Mouse (Mus musculus) brain, adult 2 months (tissue): Measurements from ENCODE around the gene Apeh.
"Not testable (repeated sequence)": the region's sequence is repeated elsewhere in the genome, so short reads cannot be mapped to it uniquely, and the experiment has no call there.

ENCODE experiments used
- DNase-seq: peaks from one replicate; pipeline ENCODE4 v3.0.0; 2011; ENCODE audit warnings: low read depth, low spot score

Gene Apeh

DNA sequence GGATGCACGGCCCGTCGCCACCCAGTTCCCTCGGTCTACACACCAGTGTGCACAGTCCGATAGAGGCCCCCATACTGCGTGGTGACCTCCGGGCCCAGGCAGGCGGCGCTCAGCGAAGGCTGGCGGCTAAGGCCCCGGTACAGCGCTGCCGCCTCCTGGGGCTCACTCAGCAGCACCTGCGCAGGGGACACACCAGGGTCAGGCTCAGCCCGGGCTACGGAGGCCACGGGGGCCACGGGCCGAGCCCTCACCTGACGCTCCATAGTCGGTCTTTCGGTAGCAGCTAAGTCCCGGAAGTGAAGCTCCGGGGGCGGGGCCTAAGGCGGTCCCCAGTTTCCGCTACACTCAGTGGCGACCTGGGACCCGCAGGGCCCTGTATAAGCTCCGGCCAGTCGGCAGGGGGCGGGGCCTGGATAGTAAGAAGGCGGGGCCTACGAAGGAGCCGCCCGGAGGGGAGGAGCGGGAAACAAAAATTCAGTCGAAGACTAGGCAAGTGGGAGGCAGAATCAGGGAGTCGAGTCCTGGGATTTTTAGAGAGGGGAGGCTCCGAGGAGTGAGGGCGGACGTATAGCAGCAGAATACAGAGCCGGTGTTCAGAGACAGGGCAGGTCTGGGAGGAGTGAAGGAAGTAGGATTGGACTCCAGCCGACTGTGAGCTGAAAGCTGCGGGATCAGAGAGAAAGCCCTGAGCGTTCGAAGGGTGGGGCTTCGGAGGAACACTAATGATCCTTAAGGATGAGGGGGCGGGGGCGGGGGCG lies at the start of gene Apeh:
TSS of gene Apeh (minus strand) at position 423 of the 758 bp plus-strand sequence.
- DNase-seq, result peak; percentile 93

DNA sequence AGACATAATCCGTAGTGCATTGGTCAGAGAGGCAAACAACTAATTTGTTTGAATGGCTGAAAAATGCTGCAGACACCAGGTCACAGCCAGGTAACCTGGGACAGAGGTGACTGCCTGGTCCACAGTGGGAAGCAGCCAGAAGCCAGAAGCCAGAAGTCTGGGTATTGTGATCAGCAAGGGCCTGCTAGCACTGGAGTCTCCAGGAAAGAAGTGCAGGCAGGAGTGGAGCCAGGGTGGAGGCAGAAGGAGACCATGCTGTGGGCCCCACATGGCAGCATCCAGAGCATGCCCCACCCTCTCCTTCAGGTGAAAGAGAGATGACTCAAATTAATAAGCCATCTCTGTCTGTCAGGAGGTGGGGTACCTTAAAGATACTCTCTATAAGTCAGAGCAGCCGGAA lies 49.1 kb upstream of the Apeh start:
- no peak for DNase-seq

DNA sequence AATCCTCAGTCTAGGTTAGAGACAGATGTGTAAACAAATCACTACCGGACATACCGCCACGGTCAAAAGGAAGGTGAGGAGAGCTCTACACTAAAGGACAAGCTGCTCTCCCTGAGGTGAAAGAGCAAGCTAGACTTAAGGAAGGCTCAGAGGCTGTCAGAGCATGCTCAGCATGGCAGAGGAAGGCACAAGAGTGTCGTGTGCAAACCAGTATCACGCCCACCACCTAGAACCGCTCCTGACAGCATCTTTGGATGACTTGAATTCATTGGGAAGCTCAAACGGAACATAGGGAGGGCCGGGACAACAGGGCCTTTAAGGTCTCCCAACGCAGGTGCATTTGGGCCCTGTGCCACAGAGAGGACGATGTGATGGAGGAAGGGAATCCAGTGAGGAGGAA lies 47.0 kb upstream of the Apeh start:
- peak; percentile 79 for DNase-seq

DNA sequence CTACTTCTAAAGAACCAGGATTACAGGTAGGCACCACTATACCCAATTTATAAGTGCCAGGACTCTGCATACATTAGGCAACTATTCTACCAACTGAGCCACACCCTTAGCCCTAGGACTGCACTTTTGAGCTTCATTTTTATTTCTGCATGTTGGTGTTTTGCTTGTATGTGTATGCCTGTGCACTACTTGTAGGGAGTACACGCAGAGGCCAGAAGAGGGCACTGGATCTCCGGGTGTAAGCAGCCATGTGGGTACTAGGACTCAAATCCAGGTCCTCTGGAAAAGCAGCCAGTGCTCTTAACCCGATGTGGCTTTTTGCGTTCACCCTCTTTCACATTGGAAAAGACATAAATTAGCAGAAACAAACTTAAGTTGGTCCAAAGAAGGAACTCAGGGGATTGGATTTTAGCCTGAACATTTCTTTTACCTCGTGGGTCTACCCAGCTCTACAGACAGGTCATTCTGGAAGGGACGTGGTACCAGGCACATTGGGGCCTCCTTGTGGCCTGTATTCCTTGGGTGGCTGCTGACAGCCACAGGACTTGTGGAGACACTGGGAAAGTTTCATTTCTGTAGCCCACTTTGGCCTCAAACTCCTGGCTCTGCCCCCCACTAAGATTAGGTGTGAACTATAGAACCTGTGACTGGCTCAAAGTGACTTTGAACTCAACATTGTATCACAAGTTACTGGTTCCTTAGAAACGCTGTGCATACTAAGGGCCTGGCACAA lies 45.7 kb upstream of the Apeh start:
- DNase-seq, result peak; percentile 88

DNA sequence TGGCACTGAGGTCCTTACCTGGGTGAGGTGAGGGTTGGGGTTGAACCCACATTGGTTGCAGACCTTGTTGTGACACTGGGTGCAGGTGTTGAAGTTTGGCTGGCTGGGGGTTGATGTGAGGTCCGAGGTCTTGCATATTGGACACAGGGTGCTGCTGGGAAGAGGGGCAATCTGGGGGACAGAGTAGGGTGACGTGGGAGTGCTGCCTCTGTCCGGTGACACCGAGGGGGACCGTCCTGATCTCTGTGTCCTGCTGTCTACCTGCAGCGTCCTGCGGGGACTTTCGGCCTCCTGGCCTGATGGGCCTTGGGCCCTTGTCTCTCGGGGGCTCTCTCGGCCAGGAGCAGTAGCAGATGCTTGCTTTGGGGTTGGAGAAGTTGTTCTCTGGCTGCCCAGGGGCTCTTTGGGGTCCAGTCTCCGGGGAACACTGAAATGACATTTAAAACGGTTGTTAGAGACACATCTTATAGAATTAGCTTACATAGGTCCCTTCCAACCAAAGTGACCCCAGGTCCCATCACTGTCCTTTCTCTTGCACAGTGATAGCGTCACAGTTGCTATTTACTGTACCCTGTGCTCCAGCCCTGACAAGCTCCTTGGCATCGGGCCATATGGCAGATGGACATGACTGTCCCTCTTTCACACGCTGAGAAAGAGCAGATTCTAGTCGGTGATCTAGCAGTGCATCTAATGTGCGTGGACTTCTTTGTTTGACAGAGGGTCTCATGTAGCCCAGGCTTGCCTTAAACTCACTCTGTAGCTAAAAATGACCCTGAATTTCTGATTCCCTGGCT lies 45.0 kb upstream of the Apeh start:
- peak; percentile 96 for DNase-seq

DNA sequence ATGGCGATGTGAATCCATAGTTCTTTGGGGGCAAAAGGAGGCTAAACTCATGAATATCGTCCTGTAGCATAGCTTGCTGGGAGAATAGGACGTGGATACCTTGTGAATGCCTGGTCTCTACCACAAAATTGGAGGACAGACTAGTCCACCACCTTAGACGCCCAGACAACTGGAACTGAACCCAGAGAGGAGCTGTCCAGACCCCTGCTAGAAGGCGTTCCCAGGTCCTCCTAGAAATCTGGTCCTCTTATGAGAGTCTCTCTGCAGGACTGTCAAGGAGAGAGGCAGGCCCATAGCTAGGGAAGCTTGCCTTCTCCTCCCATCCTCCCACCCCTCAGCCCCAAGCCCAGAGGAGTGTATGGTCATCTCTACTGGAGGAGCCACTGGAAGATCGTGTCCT lies 43.7 kb upstream of the Apeh start:
- no peak for DNase-seq

DNA sequence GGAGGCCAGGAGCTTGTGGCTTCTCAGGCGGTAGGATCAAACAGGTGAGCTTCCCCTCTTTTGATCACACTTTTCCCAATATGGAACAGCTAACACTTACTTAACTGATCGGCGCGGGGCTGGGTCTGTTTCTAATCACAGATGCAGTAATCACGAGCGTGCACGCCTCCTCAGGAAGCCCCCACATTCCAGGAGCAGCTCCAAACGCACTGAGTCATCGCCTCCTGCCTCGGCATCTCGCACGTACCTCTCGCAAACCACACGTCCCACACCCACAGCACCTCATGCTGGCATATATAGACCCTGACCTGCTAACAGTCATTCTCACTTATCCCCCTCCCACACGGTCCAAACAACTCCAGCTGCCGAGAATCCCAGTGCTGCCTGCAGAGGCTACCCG lies 43.1 kb upstream of the Apeh start:
- peak; percentile 97 for DNase-seq

DNA sequence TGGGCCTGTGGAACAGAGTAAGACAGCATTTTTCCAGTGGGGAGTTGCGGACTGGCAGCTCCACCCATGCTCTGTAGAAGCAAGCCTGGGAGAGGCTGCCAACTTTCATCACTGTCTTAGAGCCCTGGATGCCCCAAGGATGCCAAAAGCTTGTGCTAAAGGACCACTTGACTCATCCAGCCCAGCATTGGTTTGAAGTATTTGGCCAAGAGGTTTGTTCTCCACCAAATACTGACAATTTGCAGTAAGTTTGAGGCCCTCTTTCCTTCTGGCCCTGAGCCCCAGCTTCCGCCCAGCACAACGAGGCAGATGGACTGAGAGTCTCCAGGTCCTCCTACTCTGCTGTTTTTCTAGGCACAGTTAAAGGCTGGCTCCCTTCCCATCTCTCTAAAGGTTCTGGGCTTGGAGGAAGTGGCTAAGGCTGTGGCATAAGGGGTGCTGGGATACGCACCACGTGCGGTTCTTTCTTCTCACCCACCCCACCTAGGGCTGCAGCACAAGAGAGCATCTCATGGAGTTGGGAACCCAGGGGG lies 42.6 kb upstream of the Apeh start:
- DNase-seq, result peak; percentile 97

DNA sequence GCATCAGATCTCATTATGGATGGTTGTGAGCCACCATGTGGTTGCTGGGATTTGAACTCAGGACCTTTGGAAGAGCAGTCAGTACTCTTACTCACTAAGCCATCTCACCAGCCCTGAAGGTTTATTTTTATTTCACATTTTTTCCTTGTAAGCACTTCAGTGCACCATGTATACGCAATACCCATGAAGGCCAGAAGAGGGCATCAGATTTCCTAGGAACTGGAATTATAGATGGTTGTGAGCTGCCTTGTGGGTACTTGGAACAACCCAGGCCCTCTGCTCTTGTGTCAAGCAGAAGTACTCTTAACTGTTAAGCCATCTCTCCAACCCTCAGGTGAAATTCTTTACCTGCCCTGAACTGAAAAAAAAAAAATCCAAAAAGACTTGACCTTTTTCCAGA lies 41.8 kb upstream of the Apeh start:
- peak; percentile 82 for DNase-seq

DNA sequence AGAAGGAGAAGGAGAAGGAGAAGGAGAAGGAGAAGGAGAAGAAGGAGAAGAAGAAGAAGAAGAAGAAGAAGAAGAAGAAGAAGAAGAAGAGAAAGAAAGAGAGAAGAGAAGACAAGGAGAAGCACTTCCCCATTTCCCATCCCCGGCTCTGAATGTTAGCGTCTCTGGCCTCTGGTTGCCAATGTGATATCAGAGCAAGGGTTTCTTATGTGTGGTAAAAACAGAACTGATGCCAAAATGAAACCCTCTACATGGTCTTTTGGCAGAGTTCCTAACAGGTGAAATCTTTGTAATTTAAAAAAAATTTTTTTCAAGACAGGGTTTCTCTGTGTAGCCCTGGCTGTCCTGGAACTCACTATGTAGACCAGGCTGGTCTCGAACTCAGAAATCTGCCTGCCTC lies 41.3 kb upstream of the Apeh start:
- DNase-seq, result not testable (repeated sequence)

DNA sequence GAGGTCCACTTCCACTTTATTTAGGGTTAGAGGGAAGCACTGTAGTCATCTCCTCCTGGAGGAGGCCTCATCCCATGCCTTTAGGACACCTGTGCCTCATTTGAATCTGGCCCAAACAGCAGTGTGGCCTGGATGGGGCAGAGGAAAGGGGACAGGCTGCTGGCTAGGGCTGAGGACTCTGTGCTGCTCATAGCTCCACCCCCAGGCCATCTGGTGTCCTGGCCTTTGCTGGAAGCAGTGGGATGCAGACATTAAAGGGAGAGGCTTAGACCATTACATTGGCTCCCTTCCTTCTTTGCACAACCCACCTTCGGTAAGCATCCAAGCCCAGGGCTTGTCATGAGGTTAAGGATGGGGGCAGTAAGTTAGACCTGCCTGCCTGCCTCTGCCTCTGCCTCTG lies 39.1 kb upstream of the Apeh start:
- peak; percentile 94 for DNase-seq

DNA sequence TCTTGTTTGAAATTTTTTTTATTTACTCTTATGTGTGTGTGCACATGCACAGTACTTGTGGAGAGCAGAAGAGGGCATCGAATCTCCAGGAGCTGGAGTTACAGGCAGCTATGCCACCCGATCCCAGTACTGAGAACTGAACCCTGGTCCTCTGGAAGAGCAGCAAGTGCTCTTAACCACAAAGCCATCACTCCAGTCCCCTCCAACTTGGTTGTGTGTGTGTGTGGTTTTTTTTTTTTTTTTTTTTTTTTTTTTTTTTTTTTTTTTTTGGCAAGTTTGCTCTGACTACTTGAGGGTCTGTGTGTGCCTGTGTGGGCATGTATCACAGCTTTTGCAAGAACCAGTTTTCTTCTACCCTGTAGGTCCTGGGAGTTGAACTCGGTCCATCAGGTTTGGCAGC lies 38.0 kb upstream of the Apeh start:
- DNase-seq, result no peak

DNA sequence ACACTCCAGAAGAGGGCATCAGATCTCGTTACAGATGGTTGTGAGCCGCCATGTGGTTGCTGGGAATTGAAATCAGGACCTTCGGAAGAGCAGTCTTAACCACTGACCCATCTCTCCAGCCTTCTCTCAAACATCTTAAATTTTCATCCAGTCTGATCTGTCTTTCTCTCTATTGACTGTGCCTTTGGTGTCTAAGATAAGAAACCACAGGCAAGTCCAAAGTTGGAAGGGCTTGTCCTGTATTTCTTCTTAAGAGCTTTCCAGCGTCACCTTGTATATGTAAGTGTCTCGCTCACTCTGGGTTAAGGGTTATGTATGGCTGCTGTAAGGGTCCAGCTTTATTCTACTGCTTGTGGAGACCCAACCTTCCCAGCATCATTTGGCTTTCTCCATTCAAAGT lies 37.1 kb upstream of the Apeh start:
- DNase-seq, result no peak

DNA sequence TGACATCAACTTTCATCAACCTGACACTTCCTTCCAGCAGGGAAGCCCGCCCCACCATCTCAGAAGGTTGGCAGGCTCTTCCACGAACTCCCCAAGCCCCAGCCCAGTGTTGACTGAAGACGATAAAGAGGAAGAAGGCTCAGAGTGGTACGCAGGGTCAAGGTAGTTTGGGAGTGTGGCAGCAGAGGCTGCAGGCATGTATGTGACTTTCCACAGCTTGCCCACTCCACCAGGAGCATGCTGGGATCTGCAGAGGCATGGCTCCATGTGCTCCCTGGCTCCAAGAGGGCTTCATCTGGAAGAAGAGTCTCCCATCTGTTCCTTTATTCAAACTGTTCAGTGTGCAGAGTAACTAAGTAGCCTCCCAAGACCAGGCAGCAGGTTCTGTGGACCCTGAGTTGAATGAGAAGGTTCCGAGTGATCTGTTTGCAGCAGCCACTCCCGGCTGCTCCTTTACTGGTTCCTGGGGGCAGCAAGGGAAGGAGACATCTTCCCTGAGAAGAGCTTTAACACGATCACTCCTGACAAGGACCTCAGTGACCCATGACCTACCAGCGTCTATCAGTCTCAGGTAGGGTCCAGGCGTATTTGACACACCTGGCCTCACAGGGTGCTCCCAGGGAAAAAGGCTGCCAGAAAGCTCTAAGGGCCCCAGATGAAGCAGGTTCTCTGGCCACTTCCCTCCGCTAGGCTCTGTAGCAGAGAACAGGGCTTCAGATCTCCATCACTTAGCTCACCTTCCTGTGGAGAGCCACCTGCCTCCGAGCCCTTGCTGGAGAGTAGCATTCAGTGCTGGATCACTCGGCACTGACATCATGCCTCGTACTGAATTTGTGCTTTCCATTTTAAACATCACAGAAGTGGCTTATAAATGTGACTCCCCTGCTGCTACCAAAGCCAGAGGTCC lies 34.9 kb upstream of the Apeh start:
- DNase-seq, result peak; percentile 86

DNA sequence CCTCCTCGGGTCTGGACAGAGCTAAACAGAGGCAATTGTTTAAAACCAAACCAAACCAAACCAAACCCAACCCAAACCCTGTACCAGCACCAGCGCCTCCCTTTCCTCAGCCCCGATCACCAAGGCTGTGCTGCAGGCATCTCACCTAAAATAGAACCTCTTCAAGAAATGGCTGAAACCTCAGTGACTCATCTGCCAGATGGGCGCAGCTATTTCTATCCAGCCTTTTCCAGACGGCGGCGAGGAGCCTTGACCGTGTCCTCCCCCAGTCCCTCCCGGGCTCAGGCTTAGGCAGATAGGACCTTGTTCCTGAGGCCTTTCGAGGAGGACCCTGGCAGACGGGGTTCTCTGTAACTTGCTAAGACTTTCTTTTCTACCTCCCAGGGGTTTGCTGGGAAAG lies 33.8 kb upstream of the Apeh start:
- peak; percentile 97 for DNase-seq

DNA sequence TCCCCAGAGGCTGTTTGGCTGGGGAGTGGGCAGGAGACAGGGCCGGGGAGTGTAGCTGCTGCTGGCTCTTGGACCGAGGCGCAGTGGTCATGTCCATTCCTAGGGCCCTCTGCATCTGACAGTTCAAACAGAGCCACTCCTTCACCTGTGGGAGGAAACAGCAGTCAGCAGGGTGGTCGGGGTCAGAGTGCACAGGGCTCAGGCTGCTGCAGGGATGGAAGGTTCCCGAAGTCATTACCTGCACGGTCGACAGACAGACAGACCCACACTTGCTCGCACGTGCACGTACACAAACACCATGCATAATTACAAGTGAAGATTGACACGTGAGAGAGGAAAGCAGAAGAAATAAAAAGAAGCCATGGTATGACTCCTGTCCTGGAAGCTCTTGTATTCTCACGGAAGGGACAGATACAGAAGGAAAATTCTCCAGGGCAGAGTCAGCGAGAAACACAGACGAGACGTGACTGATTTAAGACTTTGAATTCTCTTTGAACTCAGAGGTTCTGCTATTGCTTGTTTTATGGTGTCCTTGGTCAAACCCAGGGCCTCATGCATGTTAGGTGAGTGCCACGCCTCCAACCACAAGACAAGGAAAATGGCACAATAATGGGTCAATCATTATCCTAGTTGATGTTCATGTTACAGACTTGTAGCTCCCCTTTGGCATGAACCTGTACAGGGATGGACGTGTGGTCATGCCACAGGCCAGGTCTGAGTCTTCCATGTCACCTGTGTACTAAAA lies 32.2 kb upstream of the Apeh start:
- no peak for DNase-seq

DNA sequence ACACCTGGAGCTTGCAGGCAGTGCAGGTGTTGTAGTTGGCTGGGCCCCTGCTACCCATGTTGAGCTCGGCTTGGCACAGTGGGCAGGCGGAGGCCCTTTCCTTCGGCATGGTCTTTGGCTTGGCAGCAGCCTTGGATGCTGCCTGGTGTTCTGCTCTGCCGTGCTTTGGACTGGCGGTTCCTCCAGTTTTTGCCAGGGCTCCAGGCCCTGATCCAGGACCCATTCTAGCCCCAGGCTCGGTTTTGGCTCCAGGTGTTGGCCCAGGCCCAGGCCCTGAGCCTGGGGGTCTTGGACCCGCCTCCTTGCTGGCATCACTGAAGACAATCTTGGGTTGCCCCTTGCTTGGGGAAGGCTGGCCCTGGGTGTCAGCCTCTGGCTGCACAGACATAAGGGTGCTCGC lies 31.3 kb upstream of the Apeh start:
- no peak for DNase-seq

DNA sequence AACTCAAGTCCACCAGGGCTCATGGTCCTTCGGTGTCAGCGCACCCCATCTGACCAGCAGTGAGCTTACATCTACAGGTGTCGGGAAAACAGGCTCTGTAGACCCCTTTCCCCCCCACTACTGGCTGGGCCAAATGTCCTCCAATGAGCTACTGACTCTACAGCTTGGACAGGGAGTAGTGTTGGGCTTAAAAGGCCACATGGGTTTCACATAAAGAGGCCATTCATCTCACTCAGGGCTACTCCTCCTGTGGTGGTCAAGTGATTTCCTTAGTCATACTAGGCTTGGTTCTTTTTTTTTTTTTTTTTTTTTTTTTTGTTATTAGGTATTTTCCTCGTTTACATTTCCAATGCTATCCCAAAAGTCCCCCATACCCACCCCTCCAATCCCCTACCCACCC lies 29.5 kb upstream of the Apeh start:
- DNase-seq, result no peak

DNA sequence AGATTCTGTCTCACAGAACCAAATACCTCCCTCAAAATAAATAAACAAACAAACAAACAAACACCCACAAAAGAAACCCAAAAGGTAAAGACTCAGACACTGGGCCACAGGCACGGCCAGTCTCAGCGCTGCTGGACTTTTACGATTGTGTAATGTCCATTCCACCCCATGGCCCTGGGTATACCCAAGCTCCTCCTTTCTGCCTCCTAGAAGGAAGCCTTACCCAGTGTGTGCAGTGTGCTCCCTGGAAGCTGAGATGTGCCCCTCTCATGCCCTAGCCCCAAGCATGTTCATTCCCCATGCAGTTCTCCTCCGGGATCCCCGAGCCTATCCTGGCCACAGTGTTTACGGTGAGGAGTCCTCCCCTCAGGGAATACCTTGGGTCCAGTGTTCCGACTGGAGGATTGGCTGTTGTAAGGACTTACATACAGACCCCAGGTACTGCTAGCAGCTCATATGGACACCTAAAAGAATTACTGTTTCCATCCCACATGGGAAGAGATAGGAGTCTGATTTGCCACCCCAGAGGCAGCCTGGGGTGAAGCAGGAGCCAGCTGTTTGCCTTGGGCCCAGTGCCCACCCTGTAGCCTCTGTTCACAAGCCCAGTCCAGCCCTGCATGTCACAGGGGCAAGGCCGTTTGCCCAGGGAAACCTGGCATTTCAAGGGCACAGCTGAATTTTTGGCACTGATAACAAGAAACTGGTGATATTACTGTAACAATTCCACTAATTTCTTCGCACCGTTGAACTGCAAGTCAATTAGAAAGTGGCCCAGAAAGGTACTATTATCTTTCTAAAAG lies 27.0 kb upstream of the Apeh start:
- DNase-seq, result no peak

DNA sequence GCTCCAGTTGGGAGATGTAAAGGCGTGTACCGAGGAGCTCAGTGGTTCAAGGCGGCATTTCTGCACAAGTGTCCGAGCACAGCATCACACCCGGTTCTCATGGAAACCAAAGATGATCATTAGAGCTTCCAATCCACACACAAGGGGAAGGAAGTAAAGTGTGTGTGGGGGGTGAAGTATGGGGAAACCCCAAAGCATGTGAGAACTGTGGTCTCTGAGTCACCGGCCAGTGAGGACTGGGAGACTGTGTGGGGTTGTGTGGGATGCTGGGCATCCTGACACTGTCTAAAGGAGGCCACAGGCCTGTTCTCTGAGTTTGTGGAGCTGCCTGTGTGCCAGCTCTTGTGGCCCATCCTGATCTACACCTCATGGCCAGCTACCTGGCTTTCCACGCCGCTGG lies 26.3 kb upstream of the Apeh start:
- no peak for DNase-seq
